Mouse (Mus musculus) megakaryocyte, embryonic 14.5 days (primary cell): ENCODE results near the gene Fpr3.

Source experiments
- FLI1 ChIP-seq: IDR thresholded peaks from 2 replicates; pipeline ENCODE4 v1.6.1; 2012; ENCODE audit warnings: low read length, inconsistent platforms, mixed read lengths
- GATA1 ChIP-seq: IDR thresholded peaks from 3 replicates; pipeline ENCODE4 v1.6.1; 2012; ENCODE audit warnings: mixed read lengths, low read length, inconsistent platforms, borderline replicate concordance

DNA sequence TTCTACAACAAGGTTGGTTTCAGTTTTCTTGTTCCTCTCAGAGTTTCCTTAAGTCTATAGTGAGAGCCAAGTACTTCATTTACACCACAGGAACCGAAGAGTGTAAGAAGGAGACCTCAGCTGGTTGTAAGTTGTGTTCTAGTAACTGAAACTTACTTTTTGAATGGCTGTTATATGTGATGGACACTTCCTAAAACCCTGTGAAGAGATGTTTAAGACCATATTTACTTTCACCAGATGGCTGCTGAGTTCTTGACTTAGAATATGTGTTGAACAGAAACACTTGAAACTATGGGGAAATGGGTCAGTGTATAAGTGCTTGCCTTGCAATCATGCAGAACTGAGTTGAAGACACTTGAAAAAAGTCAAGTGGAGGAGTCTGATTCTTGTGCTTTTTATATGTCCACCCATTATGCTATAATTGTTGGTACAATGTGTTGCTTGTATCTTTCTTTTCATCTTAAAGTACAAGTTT is at the start of gene Fpr3, which contains the start of gene Fpr2:
- TF ChIP-seq GATA1: no peak
- no peak for TF ChIP-seq FLI1
